Comparison of ENCODE assay signal across 8 mouse cellular contexts in the genomic region with DNA sequence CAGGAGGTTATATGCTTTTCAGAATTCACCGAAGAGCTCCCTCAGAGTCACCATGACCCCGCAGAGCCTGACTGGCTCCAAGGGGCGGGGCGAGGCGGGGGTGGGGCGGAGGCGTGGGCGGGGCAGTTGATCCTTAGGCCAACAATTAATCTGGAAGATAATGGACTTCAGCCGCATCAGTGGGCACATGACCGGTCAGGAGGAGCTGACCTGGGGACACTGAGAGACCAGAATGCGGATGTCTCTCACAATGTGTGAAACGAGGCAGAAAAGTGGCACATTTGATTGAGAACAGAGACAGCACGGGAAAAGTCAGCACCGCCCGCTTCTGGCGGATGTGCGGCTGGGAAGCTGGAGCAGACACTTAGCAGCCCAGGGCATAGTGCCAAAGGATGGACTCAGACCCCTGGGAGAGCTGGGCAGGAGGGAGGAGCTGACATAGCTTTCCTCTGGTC.
DNase-seq lines count a peak whose midpoint lies in the region; ATAC-seq and TF ChIP-seq lines count a peak whose summit lies in the region.

No protein-coding gene starts in this region.

- peaks cover 8% of the 10 kb centered on the region; the same call in 1 of the 2 replicates for H3K27me3 ChIP-seq in E14TG2a.4 (ENCODE audit: insufficient read depth, low read length)
- no peaks in the 10 kb centered on the region; the same call in 1 of the 2 replicates for H3K27me3 ChIP-seq in forebrain, postnatal 0 days (ENCODE audit: insufficient read depth, low read length)
- no peaks in the 10 kb centered on the region for H3K27me3 ChIP-seq in kidney, embryonic 14.5 days (ENCODE audit: control insufficient read depth, insufficient read depth, low read length)

- H3K4me2 ChIP-seq in forebrain, postnatal 0 days (ENCODE audit: low read depth), result peak overlapping the region; percentile 40
- H3K4me2 ChIP-seq in kidney, embryonic 14.5 days (replicated peaks; ENCODE audit: low read depth, low read length), result peak overlapping the region; percentile 48

- H3K4me1 ChIP-seq in E14TG2a.4 (replicated peaks; ENCODE audit: low read depth, low read length), result peaks cover 70% of the 10 kb centered on the region
- H3K4me1 ChIP-seq in forebrain, postnatal 0 days (ENCODE audit: insufficient read depth), result no peaks in the 10 kb centered on the region
- peaks cover 10% of the 10 kb centered on the region; the same call in 1 of the 2 replicates for H3K4me1 ChIP-seq in kidney, embryonic 14.5 days (ENCODE audit: control insufficient read depth, insufficient read depth, low read length)

- H3K27ac ChIP-seq in forebrain, postnatal 0 days (ENCODE audit: low read depth, low read length), result no peak overlapping the region
- H3K27ac ChIP-seq in kidney, embryonic 14.5 days (ENCODE audit: low read depth, low read length), result peak overlapping the region; percentile 55; the same call in 1 of the 2 replicates

- ATAC-seq in forebrain, postnatal 0 days, result no peak
- ATAC-seq in kidney, embryonic 14.5 days (ENCODE audit: low FRiP score, low TSS enrichment), result peak; percentile 74

- no peak overlapping the region for H3K9ac ChIP-seq in forebrain, postnatal 0 days
- no peak overlapping the region for H3K9ac ChIP-seq in kidney, embryonic 14.5 days (ENCODE audit: low read depth, low read length)

- no peaks in the 10 kb centered on the region for H3K9me3 ChIP-seq in E14TG2a.4 (ENCODE audit: low read length)
- no peaks in the 10 kb centered on the region for H3K9me3 ChIP-seq in forebrain, postnatal 0 days (ENCODE audit: low read length)
- H3K9me3 ChIP-seq in kidney, embryonic 14.5 days (ENCODE audit: control insufficient read depth, low read length), result no peaks in the 10 kb centered on the region

- H3K36me3 ChIP-seq in E14TG2a.4 (ENCODE audit: insufficient read depth, low read length), result no peaks in the 10 kb centered on the region
- H3K36me3 ChIP-seq in forebrain, postnatal 0 days (ENCODE audit: insufficient read depth), result no peaks in the 10 kb centered on the region
- no peaks in the 10 kb centered on the region for H3K36me3 ChIP-seq in kidney, embryonic 14.5 days (ENCODE audit: control insufficient read depth, insufficient read depth, low read length)

- WGBS in forebrain, postnatal 0 days, result 1% methylated on average over 17 of the region's 17 CpGs
- WGBS in kidney, embryonic 14.5 days, result 6% methylated on average over 17 of the region's 17 CpGs

- peak overlapping the region; percentile 51 for H3K4me3 ChIP-seq in E14TG2a.4 (replicated peaks; ENCODE audit: low read length)
- no peak overlapping the region; the same call in 1 of the 2 replicates for H3K4me3 ChIP-seq in forebrain, postnatal 0 days (ENCODE audit: low read depth, low read length)
- peak overlapping the region; percentile 34 for H3K4me3 ChIP-seq in kidney, embryonic 14.5 days (ENCODE audit: low read length)

- DNase-seq in adrenal gland, adult 8-10 months, result peak; percentile 7
- DNase-seq in forebrain, postnatal 0 days, result peak; percentile 9
- DNase-seq in lung, postnatal 10 days, result peak; percentile 71
- peak; percentile 11 for DNase-seq in skeletal muscle tissue, adult 2 months (ENCODE audit: low read depth, low spot score)
- DNase-seq in spleen, adult 12 weeks (ENCODE audit: low spot score), result no peak
- no peak for DNase-seq in B cell, adult 2 months

- no peak for TF ChIP-seq CTCF in E14TG2a.4 (conservative IDR thresholded peaks at IDR 0.05; ENCODE audit: low read length)
- TF ChIP-seq CTCF in forebrain, postnatal 0 days (IDR thresholded peaks at IDR 0.05; ENCODE audit: low read depth), result no peak

Comparison
In these comparisons a context has a peak if more than half of its experiments do, and no peak if none do; other contexts are left out.
1. DNase-seq: peak in adrenal gland, adult 8-10 months (single experiment), forebrain, postnatal 0 days (single experiment), lung, postnatal 10 days (single experiment) and skeletal muscle tissue, adult 2 months (single experiment); none in spleen, adult 12 weeks (single experiment) and B cell, adult 2 months (0 of 2).